Mouse (Mus musculus): ENCODE results near the gene Gm45808.

The Gm45808 gene

GRCm38 (mm10) chr7:45447325-45447990 lies 39.2 kb downstream of the Gm45808 start:
- peak; percentile 56 to 71 for DNase-seq

- no peak for DNase-seq
Observed at GRCm38 (mm10) chr7:45446589-45446988, 40.0 kb downstream of the Gm45808 start.

- DNase-seq = no peak
Observed at GRCm38 (mm10) chr7:45443526-45444420, 42.8 kb downstream of the Gm45808 start.

- DNase-seq = peak in 1 of 2 experiments; percentile 32
Observed at GRCm38 (mm10) chr7:45437521-45438276, 48.9 kb downstream of the Gm45808 start, which contains the start of gene Ruvbl2. Gene Ruvbl2 (minus strand): TSS chr7:45438096.

- no peak for DNase-seq
Observed at GRCm38 (mm10) chr7:45437046-45437445, 49.6 kb downstream of the Gm45808 start.

GRCm38 (mm10) chr7:45436444-45436843 lies 50.2 kb downstream of the Gm45808 start:
- no peak for DNase-seq

GRCm38 (mm10) chr7:45435038-45435437 lies 51.6 kb downstream of the Gm45808 start:
- DNase-seq = no peak

GRCm38 (mm10) chr7:45434203-45435015 lies 52.2 kb downstream of the Gm45808 start, which contains the start of gene Gys1:
Gene Gys1 (plus strand): TSS chr7:45434844.
- DNase-seq = peak; percentile 100

- DNase-seq = no peak
Observed at GRCm38 (mm10) chr7:45433835-45434202, 52.8 kb downstream of the Gm45808 start.

GRCm38 (mm10) chr7:45426556-45426955 lies 60.1 kb downstream of the Gm45808 start:
- DNase-seq = no peak

GRCm38 (mm10) chr7:45421194-45421593 lies 65.4 kb downstream of the Gm45808 start:
- no peak for DNase-seq

GRCm38 (mm10) chr7:45420615-45420919 lies 66.0 kb downstream of the Gm45808 start, which contains the start of gene Lhb:
Gene Lhb (plus strand): TSS chr7:45420820.
- no peak for DNase-seq

- no peak for DNase-seq
Observed at GRCm38 (mm10) chr7:45419859-45420614, 66.6 kb downstream of the Gm45808 start.

GRCm38 (mm10) chr7:45417962-45418492 lies 68.6 kb downstream of the Gm45808 start:
- DNase-seq = no peak
